Mouse (Mus musculus) gastrocnemius, adult 18-20 months (tissue): ENCODE results near the gene Traf7. TPM values are rescaled to one million over a fixed set of nuclear protein-coding genes. Genes with fewer than 3 reads are reported as not detected.
A peak's percentile ranks its signal among the peaks of the same experiment; 100 is the strongest.

ENCODE experiments used
- DNase-seq: peaks from one replicate; pipeline ENCODE4 v3.0.0; 2021; ENCODE audit warnings: low spot score
- long read RNA-seq, 2 experiments: library from polyadenylated mRNA; stranded (forward); transcript quantifications; one replicate each; pipeline ENCODE4 v2.0.0; 2021
- total RNA-seq, 2 experiments: library from RNA; stranded (reverse); gene quantifications; 2 replicates each; pipeline ENCODE4 v1.2.3; 2021

Traf7 gene
- 10 to 100 TPM; 25.7 to 29.7 TPM for total RNA-seq
- long read RNA-seq, experiment 1, transcript Traf7-215 (21 exons, 3,003 nt): major isoform, 13 of 50 reads
- long read RNA-seq, experiment 1, partial matches to known transcripts: 7 of 50 reads
- long read RNA-seq, experiment 1, other reads (novel, unspliced or antisense): 25 of 50 reads
- long read RNA-seq, experiment 2, transcript Traf7-215 (21 exons, 3,003 nt): major isoform, 9 of 31 reads
- long read RNA-seq, experiment 2, partial matches to known transcripts: 2 of 31 reads
- long read RNA-seq, experiment 2, other reads (novel, unspliced or antisense): 17 of 31 reads

GRCm38 (mm10) chr17:24527723-24528559 lies at the start of gene Traf7:
Traf7 (minus strand) TSS chr17:24527938.
- peak; percentile 97 for DNase-seq

- DNase-seq: no peak
Observed at GRCm38 (mm10) chr17:24573811-24574210, 46.1 kb upstream of the Traf7 start.

GRCm38 (mm10) chr17:24572651-24573245 lies 45.0 kb upstream of the Traf7 start:
- DNase-seq: no peak

GRCm38 (mm10) chr17:24569837-24570236 lies 42.1 kb upstream of the Traf7 start:
- no peak for DNase-seq

GRCm38 (mm10) chr17:24567034-24567779 lies 39.5 kb upstream of the Traf7 start:
- peak; percentile 43 for DNase-seq

- DNase-seq: no peak
Observed at GRCm38 (mm10) chr17:24565792-24566191, 38.1 kb upstream of the Traf7 start.

- no peak for DNase-seq
Observed at GRCm38 (mm10) chr17:24565092-24565491, 37.4 kb upstream of the Traf7 start.

- no peak for DNase-seq
Observed at GRCm38 (mm10) chr17:24564422-24564821, 36.7 kb upstream of the Traf7 start.

GRCm38 (mm10) chr17:24563638-24564037 lies 35.9 kb upstream of the Traf7 start:
- no peak for DNase-seq

- no peak for DNase-seq
Observed at GRCm38 (mm10) chr17:24561592-24561991, 33.9 kb upstream of the Traf7 start.

- peak; percentile 31 for DNase-seq
Observed at GRCm38 (mm10) chr17:24560301-24561028, 32.7 kb upstream of the Traf7 start.

- peak; percentile 42 for DNase-seq
Observed at GRCm38 (mm10) chr17:24559146-24559545, 31.4 kb upstream of the Traf7 start.

GRCm38 (mm10) chr17:24558600-24559099 lies 30.9 kb upstream of the Traf7 start:
- DNase-seq: no peak

- peak; percentile 71 for DNase-seq
Observed at GRCm38 (mm10) chr17:24557091-24557490, 29.4 kb upstream of the Traf7 start.

- no peak for DNase-seq
Observed at GRCm38 (mm10) chr17:24551050-24551444, 23.3 kb upstream of the Traf7 start.

- peak; percentile 83 for DNase-seq
Observed at GRCm38 (mm10) chr17:24550416-24551049, 22.8 kb upstream of the Traf7 start.

GRCm38 (mm10) chr17:24549618-24550415 lies 22.1 kb upstream of the Traf7 start, which contains the start of gene Pkd1:
Pkd1 (plus strand) TSS chr17:24549834.
- peak; percentile 99 for DNase-seq

GRCm38 (mm10) chr17:24548921-24549617 lies 21.3 kb upstream of the Traf7 start:
- peak; percentile 57 for DNase-seq

GRCm38 (mm10) chr17:24548435-24548834 lies 20.7 kb upstream of the Traf7 start:
- DNase-seq: no peak
